Mouse (Mus musculus): ENCODE data around the gene Pnmal2. TPM values are rescaled to one million over a fixed set of nuclear protein-coding genes. Genes with fewer than 3 reads are reported as not detected.
"Not testable (repeated sequence)": the region's sequence is repeated elsewhere in the genome, so short reads cannot be mapped to it uniquely, and the experiment has no call there.

Pnmal2 gene
- polyA plus RNA-seq, 1 experiment from 2014 or later = 186 TPM

- H3K4me2 ChIP-seq (ENCODE audit: low read length) = peak overlapping the region; percentile 78
- H3K27me3 ChIP-seq (ENCODE audit: control insufficient read depth, insufficient read depth, low read depth, low read length) = no peaks in the 10 kb centered on the region
- H3K36me3 ChIP-seq (ENCODE audit: control insufficient read depth, insufficient read depth, low read length) = no peaks in the 10 kb centered on the region
- H3K9me3 ChIP-seq (replicated peaks; ENCODE audit: control insufficient read depth, low read length, poor library complexity, severe bottlenecking) = no peaks in the 10 kb centered on the region
- 3% methylated on average over 49 of the region's 53 CpGs for WGBS
- H3K4me1 ChIP-seq (ENCODE audit: control insufficient read depth, insufficient read depth, low read length) = peaks cover 53% of the 10 kb centered on the region
- H3K9ac ChIP-seq (ENCODE audit: low read depth, low read length) = peak overlapping the region; percentile 96
- H3K27ac ChIP-seq (ENCODE audit: low read length) = peak overlapping the region; percentile 98
- peak overlapping the region; percentile 78 for H3K4me3 ChIP-seq (ENCODE audit: low read depth, low read length)
- ATAC-seq = no peak
Observed at GRCm38 (mm10) chr7:16946441-16947348, 2.2 kb downstream of the Pnmal2 start.

- no peaks in the 10 kb centered on the region for H3K36me3 ChIP-seq (ENCODE audit: control insufficient read depth, insufficient read depth, low read length)
- H3K4me1 ChIP-seq (ENCODE audit: control insufficient read depth, insufficient read depth, low read length) = peaks cover 53% of the 10 kb centered on the region
- no peaks in the 10 kb centered on the region for H3K27me3 ChIP-seq (ENCODE audit: control insufficient read depth, insufficient read depth, low read depth, low read length)
- H3K9ac ChIP-seq (ENCODE audit: low read depth, low read length) = peak overlapping the region; percentile 96
- peak overlapping the region; percentile 98 for H3K27ac ChIP-seq (ENCODE audit: low read length)
- WGBS = 8% methylated on average over 22 of the region's 22 CpGs
- H3K9me3 ChIP-seq (replicated peaks; ENCODE audit: control insufficient read depth, low read length, poor library complexity, severe bottlenecking) = no peaks in the 10 kb centered on the region
- H3K4me3 ChIP-seq (ENCODE audit: low read depth, low read length) = peak overlapping the region; percentile 78
- no peak for ATAC-seq
- peak overlapping the region; percentile 78 for H3K4me2 ChIP-seq (ENCODE audit: low read length)
Observed at GRCm38 (mm10) chr7:16947349-16947895, 2.9 kb downstream of the Pnmal2 start.

GRCm38 (mm10) chr7:16947959-16948361, 3.5 kb downstream of the Pnmal2 start:
- H3K4me1 ChIP-seq (ENCODE audit: control insufficient read depth, insufficient read depth, low read length) = peaks cover 52% of the 10 kb centered on the region
- H3K9me3 ChIP-seq (replicated peaks; ENCODE audit: control insufficient read depth, low read length, poor library complexity, severe bottlenecking) = no peaks in the 10 kb centered on the region
- H3K27ac ChIP-seq (ENCODE audit: low read length) = peak overlapping the region; percentile 98
- peak overlapping the region; percentile 96 for H3K9ac ChIP-seq (ENCODE audit: low read depth, low read length)
- no peaks in the 10 kb centered on the region for H3K36me3 ChIP-seq (ENCODE audit: control insufficient read depth, insufficient read depth, low read length)
- peak overlapping the region; percentile 78 for H3K4me3 ChIP-seq (ENCODE audit: low read depth, low read length)
- ATAC-seq = no peak
- peak overlapping the region; percentile 78 for H3K4me2 ChIP-seq (ENCODE audit: low read length)
- H3K27me3 ChIP-seq (ENCODE audit: control insufficient read depth, insufficient read depth, low read depth, low read length) = no peaks in the 10 kb centered on the region
- WGBS = 1% methylated on average over 4 of the region's 4 CpGs

DNA sequence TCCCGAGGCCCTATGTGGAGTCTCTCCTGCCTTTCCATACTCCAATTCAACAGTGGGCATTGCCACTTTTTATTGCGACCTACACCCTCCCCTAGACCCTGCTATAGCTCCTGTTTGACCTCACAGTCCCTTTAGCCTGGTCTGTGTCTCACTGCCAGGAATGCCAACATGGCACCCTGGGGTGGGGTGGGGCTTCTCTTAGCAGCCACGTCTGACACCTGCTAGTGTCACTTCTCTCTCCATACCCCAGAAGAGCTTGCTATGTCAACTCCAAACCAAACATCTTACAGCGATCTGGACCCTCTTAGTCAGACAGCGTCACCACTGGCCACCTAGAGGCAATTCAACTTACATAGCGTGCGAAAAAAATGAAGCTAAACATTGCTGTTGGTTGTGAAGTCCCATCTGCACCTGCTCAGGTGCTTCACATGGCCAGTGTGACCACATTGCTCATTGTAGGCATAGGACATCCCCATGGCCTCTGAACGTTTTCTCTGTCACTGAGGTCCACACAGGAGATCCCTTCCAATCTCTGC, 4.5 kb downstream of the Pnmal2 start:
- peak overlapping the region; percentile 98 for H3K27ac ChIP-seq (ENCODE audit: low read length)
- no peak for ATAC-seq
- WGBS = 53% methylated on average over 8 of the region's 8 CpGs
- H3K27me3 ChIP-seq (ENCODE audit: control insufficient read depth, insufficient read depth, low read depth, low read length) = no peaks in the 10 kb centered on the region
- H3K4me1 ChIP-seq (ENCODE audit: control insufficient read depth, insufficient read depth, low read length) = peaks cover 42% of the 10 kb centered on the region
- H3K9ac ChIP-seq (ENCODE audit: low read depth, low read length) = peak overlapping the region; percentile 96
- H3K4me3 ChIP-seq (ENCODE audit: low read depth, low read length) = peak overlapping the region; percentile 78
- peak overlapping the region; percentile 78 for H3K4me2 ChIP-seq (ENCODE audit: low read length)
- no peaks in the 10 kb centered on the region for H3K9me3 ChIP-seq (replicated peaks; ENCODE audit: control insufficient read depth, low read length, poor library complexity, severe bottlenecking)
- no peaks in the 10 kb centered on the region for H3K36me3 ChIP-seq (ENCODE audit: control insufficient read depth, insufficient read depth, low read length)

- Histone ChIP-seq H3K4me2 (ENCODE audit: low read length) (peak overlapping the region; percentile 78), H3K27me3 (ENCODE audit: control insufficient read depth, insufficient read depth, low read depth, low read length) (no peaks in the 10 kb centered on the region), H3K4me1 (ENCODE audit: control insufficient read depth, insufficient read depth, low read length) (peaks cover 40% of the 10 kb centered on the region), H3K9ac (ENCODE audit: low read depth, low read length) (peak overlapping the region; percentile 96), H3K36me3 (ENCODE audit: control insufficient read depth, insufficient read depth, low read length) (no peaks in the 10 kb centered on the region), H3K4me3 (ENCODE audit: low read depth, low read length) (peak overlapping the region; percentile 78), H3K9me3 (replicated peaks; ENCODE audit: control insufficient read depth, low read length, poor library complexity, severe bottlenecking) (no peaks in the 10 kb centered on the region), H3K27ac (ENCODE audit: low read length) (peak overlapping the region; percentile 98)
- peak; percentile 55 for ATAC-seq
- 9% methylated on average over 29 of the region's 29 CpGs for WGBS
Observed at GRCm38 (mm10) chr7:16949908-16950841, 5.7 kb downstream of the Pnmal2 start.

- peak overlapping the region; percentile 98 for H3K27ac ChIP-seq (ENCODE audit: low read length)
- H3K4me1 ChIP-seq (ENCODE audit: control insufficient read depth, insufficient read depth, low read length) = peaks cover 45% of the 10 kb centered on the region
- H3K36me3 ChIP-seq (ENCODE audit: control insufficient read depth, insufficient read depth, low read length) = no peaks in the 10 kb centered on the region
- H3K4me3 ChIP-seq (ENCODE audit: low read depth, low read length) = no peak overlapping the region
- no peak overlapping the region for H3K4me2 ChIP-seq (ENCODE audit: low read length)
- no peaks in the 10 kb centered on the region for H3K9me3 ChIP-seq (replicated peaks; ENCODE audit: control insufficient read depth, low read length, poor library complexity, severe bottlenecking)
- WGBS = 27% methylated on average over 18 of the region's 18 CpGs
- no peaks in the 10 kb centered on the region for H3K27me3 ChIP-seq (ENCODE audit: control insufficient read depth, insufficient read depth, low read depth, low read length)
- H3K9ac ChIP-seq (ENCODE audit: low read depth, low read length) = no peak overlapping the region
- ATAC-seq = peak; percentile 50
Observed at GRCm38 (mm10) chr7:16950861-16951635, 6.6 kb downstream of the Pnmal2 start.

DNA sequence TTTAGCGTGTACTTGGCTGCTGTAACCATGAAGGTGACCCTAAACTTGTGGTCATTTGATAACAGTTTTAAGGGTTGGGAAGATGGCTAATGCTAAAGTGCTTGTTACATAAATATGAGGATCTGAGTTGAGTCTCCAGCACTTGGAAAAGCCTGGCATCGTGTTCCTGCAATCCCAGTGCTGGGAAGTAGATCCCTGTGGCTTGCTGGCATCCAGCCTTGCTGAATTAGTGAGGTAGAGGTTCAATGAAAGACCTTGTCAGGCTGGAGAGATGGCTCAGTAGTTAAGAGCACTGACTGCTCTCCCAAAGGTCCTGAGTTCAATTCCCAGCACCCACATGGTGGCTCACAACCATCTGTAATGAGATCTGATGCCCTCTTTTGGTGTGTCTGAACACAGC, 9.3 kb downstream of the Pnmal2 start:
- not testable (repeated sequence) for H3K27ac ChIP-seq (ENCODE audit: low read length); H3K9me3 ChIP-seq (replicated peaks; ENCODE audit: control insufficient read depth, low read length, poor library complexity, severe bottlenecking); ATAC-seq; H3K27me3 ChIP-seq (ENCODE audit: control insufficient read depth, insufficient read depth, low read depth, low read length); H3K36me3 ChIP-seq (ENCODE audit: control insufficient read depth, insufficient read depth, low read length); H3K4me2 ChIP-seq (ENCODE audit: low read length); H3K4me3 ChIP-seq (ENCODE audit: low read depth, low read length); H3K9ac ChIP-seq (ENCODE audit: low read depth, low read length)
- 69% methylated on average over 2 of the region's 2 CpGs for WGBS
- peaks cover 64% of the 10 kb centered on the region for H3K4me1 ChIP-seq (ENCODE audit: control insufficient read depth, insufficient read depth, low read length)

GRCm38 (mm10) chr7:16955712-16956111, 11.2 kb downstream of the Pnmal2 start:
- Histone ChIP-seq H3K27me3 (ENCODE audit: control insufficient read depth, insufficient read depth, low read depth, low read length) (no peaks in the 10 kb centered on the region), H3K4me2 (ENCODE audit: low read length) (no peak overlapping the region), H3K9me3 (replicated peaks; ENCODE audit: control insufficient read depth, low read length, poor library complexity, severe bottlenecking) (no peaks in the 10 kb centered on the region), H3K9ac (ENCODE audit: low read depth, low read length) (no peak overlapping the region), H3K4me1 (ENCODE audit: control insufficient read depth, insufficient read depth, low read length) (peaks cover 62% of the 10 kb centered on the region), H3K27ac (ENCODE audit: low read length) (peak overlapping the region; percentile 97), H3K36me3 (ENCODE audit: control insufficient read depth, insufficient read depth, low read length) (no peaks in the 10 kb centered on the region), H3K4me3 (ENCODE audit: low read depth, low read length) (no peak overlapping the region)
- no peak for ATAC-seq
- 74% methylated on average over 4 of the region's 4 CpGs for WGBS

All from midbrain, embryonic 16.5 days (tissue).